Mouse (Mus musculus) layer of hippocampus, postnatal 36 days (tissue): ENCODE measurements around the gene Ccdc60. TPM values are rescaled to one million over a fixed set of nuclear protein-coding genes. Genes with fewer than 3 reads are reported as not detected.

Source experiments
- DNase-seq, 2 experiments: peaks; one replicate each; pipeline ENCODE4 v3.0.0; 2022
- total RNA-seq, 2 experiments: library from RNA; stranded (reverse); gene quantifications; 2 replicates each; pipeline ENCODE4 v1.2.3; 2021

Gene Ccdc60
- total RNA-seq, 2 experiments from 2014 or later: 0.15 to 0.48 TPM

DNA sequence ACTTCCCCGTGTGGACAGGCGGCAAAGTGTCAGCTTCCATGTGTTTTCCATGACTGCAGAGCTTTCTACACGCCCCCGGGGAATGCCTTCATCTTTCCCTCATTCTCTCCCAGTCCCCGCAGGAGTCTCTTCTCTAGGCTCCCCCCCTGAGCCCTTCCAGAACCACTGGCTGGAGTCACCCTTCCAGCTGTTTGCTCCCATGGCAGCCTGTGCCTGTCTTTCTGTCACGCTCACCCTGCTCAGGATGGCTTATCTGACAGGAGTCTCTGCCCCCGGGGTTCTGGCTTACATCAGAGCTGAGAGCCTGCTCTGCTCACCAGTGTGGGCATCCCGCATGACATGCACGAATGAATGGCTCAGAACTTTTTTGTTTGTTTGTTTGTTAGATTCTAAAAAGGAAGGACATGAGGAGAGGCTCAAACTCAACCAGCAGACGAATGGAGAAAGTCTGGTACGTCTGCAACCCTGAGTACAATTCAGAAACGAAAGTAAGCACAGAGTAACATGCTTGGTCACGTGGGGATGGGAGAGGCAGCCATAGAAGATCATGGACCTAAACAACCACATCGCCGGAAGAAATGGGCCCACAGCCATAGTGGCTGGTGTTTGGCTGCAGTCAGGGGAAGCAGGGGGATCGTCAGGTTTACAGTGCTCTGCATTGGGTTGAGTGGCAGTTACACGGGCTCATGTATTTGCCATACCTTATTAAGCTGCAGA lies 17.1 kb downstream of the Ccdc60 start:
- DNase-seq: no peak

DNA sequence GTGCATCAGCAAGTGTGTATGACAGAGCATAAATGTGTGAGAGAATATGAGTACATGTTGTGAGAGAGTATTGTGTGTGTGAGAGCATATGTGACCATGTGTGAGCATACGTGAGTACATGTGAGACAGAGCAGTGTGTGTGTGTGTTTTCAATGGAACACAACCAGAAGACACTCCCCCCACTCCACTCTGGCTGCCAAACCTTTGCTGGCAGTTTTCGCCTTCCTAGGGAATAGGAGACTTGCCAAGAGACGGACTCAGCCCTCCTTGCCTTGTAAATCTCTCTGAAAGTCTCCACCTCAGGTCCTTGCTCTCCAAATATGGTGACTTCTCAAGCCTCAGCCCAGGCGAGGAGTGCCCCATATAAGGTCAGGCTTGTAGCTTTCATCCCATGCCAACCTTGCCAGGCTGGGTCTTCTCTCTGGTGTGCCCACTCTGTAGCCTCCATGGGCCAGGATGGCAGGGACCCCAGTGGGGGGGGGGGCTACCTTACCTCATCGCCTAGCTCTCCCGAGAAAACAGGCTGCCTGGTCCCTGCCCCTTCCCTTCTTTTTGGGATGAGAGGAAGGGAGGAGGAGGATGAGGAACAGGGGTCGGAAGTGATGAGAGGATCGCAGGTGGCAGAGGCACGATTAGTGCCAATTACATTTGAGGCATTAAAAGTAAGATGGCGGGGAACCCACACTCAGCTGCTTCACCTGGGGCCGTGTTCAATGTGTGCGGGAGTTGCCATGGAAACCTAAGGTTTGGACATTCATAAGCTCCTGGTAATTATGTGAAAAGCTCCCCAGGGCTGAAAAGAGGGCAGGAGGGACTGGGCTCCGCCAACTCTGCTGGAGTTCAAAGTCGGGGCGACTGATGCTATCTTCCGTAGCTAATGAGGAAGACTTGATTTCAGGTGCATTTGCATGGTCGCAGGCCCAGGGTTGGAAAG lies 19.3 kb downstream of the Ccdc60 start:
- DNase-seq: no peak

DNA sequence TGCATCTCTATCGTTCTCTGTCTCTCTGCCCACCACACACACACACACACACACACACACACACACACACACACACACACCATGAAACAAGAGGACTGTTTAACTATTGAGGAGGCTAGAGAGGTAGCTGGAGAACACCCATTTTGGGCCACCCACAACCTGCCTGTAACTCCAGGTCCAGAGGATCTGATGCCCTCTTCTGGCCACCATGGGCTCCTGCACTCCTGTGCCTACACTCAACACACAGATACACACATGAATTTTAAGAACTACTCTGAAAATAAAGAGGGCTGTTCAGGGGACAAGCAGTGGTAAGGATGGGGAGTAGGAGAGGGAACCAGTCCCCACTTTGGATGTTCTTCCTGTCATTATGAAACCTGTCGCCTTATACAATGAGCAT lies 26.1 kb downstream of the Ccdc60 start:
- no peak for DNase-seq

DNA sequence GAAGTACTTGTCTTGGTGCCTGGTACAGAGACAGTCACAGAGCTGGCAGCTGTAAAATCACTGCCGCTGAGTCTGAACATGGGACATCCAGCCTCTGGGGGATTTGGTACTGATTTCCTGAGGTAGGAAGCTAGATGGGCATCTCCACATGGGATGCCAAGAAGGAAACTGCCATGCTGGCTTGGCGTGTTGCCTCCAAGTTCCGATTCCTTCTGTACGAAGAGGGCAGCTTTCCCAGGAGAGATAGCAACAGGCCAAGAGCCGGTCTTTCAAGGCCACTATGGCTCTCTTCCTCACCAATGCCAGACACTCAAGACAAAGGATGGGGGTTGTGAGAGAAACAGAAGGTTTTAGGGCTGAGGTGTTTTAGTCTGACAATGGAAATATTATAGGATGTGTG lies 26.8 kb downstream of the Ccdc60 start:
- DNase-seq: no peak

DNA sequence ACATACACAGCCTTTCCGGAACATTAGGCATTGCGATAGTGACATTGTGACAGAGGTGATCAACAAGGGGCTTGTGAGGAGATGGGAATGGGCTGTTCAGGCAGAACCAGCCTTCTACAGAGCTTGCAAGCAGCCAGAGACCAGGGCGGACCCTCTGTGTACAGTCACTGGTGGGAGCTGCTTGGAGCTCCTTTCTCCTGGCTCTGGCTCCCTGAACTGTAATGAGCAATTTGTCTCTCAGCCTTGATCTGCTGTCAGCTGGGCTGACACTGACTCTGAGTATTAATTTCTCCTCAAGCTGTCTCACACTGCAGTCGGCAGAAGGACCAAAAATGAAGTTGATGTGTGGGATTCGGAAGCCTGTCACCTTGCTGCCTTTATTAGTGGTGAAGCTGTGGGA lies 28.4 kb downstream of the Ccdc60 start:
- DNase-seq: no peak

DNA sequence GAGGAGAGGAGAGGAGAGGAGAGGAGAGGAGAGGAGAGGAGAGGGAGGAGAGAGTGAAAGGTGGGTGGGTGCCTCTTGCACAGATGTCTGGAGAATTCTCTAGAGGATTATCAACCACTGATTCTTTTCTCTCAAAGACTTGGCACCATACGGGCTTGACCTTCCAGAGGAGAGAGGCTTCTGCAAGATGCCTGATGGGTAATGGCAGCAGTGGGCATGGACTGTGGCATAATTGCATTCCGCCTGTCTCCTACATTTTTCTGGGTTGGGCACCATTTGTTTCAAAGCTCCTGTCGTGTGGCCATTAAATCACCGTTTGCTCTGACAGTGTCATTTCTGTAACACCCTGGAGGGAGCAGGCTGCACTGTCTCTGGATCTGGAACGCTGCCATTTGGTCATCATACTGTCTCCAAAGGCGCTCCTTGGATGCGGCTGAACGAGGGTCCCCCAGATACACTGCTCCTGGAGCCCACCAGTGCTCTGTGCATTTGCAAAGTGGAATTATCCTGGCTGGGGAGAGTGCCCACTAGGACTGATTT lies 30.4 kb downstream of the Ccdc60 start:
- no peak for DNase-seq

DNA sequence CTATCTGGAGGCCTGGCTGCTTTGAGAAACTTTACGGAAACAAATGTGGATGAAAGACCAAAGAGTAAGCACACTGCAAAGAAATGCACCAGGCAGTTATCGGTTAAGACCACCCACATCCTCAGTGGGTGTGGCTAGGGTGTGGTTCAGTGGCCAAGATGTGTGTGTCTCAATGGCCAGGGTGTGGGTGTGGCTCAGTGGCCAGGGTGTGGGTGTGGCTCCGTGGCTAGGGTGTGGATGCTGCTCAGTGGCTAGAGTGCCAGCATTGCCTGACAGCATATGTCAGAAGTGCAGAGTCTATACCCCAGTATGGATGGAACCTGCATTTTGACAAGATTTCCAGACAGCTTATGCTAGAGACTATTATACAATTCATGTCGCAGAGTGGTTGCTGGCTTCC lies 34.9 kb downstream of the Ccdc60 start:
- DNase-seq: no peak

DNA sequence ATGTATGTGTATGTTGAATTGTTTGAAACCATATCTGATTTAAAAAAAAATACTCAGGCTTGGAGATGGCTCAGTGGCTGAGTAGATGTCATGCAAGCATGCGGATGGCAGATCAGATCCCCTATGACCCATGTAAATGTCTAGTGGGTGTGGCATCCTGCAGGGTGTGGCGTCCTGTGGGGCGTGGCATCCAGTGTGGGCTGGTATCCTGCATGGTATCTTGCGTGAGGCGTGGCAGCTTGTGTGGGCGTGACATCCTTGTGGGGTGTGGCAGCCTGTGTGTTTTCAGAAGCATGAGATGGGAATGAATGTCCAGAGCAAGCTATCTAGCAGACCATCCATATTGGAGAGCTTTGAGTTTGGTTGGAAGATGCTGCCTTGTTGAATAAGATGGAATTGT lies 36.6 kb downstream of the Ccdc60 start:
- no peak for DNase-seq

DNA sequence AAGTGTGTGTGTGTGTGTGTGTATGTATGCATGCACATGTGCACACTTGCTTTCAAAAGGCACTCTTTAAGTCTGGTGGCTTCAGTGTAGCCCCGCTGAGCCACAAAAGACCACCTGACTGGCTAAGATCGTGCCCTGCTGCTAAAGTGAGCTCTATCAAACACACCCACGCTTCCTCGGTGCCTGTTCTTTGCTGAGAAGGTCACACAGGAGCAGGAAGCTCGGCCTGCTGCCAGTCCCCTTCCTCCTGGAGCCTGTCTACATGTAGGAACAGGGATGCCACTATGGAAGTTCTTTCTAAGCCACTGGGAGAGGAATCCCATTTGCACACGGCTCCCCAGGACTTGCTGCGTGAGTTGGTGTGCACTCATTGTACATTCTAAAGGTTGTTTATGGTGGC lies 42.1 kb downstream of the Ccdc60 start:
- no peak for DNase-seq

DNA sequence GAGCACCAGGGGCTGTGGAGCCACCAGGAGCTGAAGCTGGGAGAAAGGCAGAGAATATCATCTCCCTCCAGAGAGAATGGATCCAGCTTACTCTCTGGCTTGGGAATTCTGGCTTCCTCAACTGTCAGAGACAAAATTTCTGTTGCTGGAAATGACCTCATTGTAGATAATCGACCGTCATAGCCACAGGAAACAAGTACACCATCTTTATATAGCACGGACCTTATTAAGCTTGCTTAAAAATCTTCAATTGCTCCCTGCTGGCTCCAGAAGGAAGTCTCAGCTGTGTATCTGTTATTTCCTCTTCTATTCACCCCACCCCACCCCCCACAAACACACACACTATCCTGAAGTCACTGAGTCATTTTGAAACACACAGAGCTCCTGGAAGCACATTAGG lies 44.3 kb downstream of the Ccdc60 start:
- DNase-seq: no peak

DNA sequence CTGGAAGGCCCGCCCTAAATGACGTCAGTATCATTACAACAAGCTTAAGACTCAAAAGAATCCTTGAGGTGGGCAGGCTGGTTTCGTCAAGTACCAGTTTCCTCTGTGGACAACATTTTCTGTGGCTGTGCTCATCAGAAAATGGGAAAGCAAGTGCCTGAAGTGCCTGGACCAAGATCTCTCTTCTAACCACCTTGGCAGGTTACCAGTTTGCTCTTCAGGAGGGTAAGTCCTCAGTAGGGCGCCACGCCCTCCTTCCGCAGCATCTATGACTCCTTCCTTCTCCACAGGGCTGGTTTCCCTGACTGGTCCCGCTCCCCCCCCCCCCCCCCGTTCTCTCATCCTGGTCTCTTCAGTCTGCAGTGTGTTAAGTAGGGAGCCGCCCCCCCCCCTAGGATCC lies 45.2 kb downstream of the Ccdc60 start:
- no peak for DNase-seq

DNA sequence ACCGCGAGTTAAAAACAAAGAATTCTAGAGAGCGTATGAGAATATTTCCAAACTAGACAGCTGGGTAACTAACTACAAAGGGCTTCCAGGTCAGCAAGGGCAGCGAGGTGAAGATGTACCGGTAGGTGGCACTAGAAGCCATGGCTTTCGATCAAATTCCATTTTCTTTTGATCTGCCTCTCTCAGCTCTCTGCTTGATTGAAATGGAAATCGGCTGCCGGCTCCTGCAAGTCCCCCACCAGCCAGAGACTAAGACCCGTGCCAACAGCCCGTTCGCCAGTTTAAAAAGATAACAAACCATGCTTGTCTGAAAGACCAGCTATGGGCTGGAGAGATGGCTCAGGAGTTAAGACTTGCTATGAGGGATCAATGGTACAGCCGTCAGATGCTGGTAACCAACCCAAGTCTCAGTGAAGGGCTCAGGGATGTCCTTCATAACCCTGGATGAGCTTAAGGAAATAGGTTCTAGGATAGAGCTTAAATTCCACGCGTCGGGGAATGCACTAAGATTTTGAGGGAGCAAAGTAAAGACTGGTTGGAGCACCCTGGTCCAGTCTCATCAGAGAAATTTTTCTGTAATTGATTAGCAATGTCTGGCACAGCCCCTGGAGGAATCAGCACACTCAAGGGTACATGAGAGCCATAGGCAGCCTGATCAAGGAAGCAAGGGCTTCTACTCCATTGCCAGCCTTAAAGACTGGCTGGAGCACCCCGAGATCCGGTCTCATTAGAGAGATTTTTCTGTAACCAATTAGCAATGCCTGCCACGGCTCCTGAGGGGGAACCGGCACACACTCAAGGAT lies 56.7 kb downstream of the Ccdc60 start:
- DNase-seq: peak; percentile 55 to 71

DNA sequence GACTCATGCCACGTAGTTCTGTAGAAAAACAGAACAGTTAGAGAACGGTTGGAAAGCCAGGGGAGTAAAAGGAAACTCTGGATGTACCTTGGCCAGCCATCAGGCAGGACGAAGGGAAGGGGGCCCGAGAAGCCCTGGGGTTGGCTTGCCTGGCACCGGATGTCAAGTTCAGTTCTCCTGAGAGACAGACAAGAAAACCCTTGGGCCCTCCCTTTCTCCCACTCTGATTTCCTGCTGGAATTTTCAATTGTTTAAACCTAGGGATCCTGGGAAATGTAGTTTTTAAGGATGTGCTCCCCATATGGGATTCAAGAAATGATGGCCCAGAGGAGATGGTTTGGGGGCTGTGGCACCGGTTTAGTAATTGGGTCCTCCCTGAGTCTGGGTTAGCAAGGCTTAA lies 60.4 kb downstream of the Ccdc60 start:
- no peak for DNase-seq

DNA sequence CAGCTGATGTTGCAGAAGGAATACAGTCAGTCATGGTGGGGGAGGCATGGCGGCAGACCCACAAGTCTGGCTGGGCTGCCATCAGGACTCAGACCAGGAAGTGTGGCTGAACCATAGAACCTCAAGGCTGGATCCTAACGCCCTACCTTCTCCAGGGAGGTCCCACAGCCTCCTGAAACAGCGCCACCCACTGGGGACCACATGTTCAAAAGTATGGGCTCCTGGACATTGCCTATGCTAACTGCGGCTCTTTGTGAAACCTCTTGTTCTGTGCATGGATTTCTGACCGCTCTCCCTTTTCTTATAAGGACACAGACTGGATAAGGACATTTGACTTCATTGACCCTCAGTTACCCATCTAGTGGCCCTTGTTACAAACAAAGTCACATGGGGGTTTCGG lies 64.8 kb downstream of the Ccdc60 start:
- no peak for DNase-seq

DNA sequence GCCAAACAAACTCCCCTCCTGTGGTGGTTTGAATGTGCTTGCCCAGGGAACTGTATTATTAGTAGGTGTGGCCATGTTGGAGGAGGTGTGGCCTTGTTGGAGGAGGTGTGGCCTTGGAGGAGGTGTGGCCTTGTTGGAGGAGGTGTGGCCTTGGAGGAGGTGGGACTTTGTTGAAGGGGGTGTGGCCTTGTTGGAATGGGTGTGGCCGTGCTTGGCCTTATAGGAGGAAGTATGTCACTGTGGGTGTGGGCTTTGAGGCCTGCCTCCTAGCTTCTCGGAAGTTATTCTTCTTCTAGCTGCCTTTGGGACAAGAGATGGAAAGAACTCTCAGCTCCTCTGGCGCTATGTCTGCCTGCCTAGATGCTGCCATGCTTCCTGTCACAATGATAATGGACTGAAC lies 66.9 kb downstream of the Ccdc60 start:
- DNase-seq: no peak

DNA sequence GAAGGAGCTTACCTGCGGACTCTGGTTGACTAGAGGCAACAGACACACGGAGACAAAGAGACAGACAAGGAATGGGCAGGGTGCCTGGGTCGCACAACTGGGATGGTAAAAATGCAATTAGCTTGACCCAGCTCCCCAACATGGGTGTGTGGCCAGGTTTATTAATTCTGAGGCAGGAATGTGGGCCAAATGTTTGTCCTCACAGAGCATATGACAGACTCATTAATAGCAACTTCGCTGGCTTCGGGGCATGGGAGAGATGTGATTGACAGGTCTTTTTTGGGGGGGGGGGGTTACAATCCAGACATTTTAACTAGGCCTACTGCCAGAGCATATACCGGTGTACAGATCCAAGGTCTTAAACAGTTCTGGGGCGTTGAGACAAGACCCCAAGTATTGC lies 69.5 kb downstream of the Ccdc60 start:
- DNase-seq: no peak

DNA sequence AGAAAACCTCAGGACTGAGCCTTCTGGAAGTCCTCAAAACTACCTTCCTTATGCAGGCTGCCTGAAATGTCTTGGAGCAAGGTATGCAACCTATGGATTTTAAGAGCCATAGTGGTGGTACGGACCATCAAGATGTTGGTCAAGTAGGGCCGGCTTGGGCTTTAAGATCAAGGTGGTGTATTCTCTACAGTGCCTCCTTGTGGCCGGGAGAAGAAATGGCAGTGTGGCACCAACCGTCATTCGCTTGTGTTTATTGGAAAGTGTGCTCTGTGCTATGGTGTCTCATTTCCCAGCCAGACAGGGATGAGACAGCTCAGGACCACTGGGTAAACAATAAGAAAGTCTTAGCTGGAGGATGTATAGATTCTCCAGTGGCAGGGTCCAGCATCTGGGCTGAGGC lies 76.1 kb downstream of the Ccdc60 start:
- no peak for DNase-seq

DNA sequence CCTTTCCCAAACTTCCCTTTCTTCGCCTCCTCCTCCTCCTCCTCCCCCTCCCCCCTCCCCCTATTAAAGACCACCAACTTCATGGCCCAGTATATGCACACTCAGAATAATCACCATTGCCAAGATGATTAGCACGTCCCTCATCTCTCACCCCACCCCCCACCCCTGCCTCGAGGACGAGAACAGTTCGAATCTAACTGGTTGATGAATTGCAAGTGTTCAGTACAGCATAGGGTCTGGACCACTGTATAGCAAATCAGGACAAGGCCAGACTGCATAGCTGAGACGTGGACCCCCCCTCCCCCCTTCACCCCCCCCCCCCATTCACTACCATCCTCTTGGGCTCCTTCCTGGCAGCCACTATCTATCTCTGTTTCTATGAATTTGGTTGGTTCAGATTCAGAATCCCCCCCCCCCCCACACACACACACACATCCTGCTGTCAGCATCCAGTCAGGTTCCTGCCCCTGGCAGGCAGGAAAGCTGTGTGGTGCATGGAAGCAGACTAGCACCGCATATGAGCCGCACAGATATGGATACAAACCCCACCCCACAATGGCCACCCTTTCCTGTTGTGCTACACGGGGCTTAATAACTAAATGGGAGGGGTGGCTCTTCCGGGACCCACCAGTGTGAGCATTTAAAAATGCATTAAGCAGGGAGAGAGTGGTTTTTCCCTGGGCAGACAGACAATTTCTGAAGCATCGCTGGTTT lies 79.2 kb downstream of the Ccdc60 start:
- no peak for DNase-seq

DNA sequence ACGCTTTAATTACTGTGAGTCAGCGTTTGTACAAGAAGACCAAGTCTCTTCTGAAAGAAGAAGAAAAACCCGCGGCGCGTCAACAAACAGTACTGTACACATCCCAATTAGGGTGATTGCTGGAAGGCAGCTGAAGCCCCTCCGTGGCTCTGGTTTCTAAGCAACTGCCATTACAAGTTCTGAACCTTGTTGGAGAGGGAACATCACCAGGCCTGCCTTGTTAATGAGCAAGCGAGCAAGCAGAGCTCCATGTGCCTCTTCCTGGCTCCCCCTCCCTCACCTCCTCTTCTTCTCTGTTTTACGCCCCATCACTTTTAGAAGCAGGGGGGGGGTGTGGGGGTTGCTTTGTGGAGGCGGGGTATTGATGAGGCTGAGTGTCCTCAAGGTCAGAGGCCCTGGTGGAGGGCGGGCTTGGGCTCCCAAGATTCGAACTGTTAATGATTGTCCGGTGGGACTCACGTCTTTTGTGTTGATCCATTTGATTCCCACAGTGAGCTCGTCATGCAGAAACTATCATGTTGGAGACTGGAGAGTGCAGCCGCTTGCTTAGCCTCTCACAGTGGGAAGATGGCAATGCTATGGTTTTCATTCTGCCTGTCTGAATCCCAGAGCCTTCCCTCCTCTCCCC lies 79.9 kb downstream of the Ccdc60 start:
- DNase-seq: peak; percentile 21 to 46

DNA sequence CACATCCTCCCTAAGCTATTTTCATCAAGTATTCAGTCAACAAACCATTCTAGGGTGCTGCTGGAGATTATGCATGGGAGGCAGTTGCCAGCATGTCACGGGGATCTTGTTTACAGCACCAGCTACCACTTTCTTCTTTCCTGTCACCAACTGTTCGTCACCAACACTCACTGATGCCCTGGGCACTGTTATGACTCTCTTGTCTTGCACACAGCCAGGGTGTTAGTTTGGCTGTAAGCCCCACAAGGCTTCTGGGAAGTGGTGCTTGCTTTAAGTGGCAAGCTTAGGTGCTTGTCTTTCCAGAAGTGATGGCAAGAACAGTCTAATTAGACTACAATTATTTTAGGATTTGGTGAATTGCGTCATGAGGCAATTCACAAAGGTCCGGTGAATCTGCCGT lies 86.1 kb downstream of the Ccdc60 start:
- DNase-seq: no peak

DNA sequence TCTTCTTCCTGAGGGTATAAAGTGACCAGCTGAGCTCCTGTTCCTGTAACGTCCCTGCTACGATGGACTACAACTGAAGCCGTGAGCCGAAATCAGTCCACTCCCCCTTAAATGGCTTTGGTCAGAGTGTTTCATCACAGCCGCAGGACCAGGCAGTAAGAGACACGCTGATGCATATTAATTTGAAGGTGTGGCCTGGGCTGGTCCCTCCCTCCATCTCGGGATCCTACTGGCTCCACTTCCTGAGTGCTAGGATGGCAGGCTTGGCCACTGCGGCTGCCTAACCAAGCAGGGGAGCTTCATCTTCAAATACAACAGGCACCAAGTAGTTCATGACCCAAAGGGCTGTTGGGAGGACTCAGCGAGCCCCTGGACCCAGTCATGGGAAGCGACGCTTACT lies 94.3 kb downstream of the Ccdc60 start:
- DNase-seq: no peak

DNA sequence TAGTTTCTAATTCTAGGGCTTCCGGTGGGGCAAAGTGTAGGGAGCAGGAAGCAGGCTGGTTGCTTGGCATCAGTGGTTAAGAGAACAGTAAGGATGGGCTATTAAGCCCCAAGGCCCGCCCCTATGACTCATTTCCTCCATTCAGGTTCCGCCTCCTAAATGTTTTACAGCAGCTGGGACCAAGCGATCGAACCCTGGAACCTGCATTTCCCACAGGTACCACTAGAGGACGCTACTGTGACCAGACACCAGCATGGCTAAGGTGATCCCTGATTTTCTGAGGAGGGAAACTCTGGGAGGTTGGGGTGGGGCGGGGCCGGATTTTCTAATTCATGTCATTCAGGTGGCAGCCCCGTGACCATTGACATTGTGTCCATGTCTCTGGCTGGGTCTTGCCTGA lies 96.1 kb downstream of the Ccdc60 start:
- DNase-seq: no peak
